Mouse (Mus musculus) liver, embryonic 11.5 days (tissue): ENCODE measurements around the gene Lypd8. TPM values are rescaled to one million over a fixed set of nuclear protein-coding genes. Genes with fewer than 3 reads are reported as not detected.
A peak's percentile ranks its signal among the peaks of the same experiment; 100 is the strongest.

Experiments used
- ATAC-seq: fragments of 200-750 bp; cut with Nextera tagmentation; replicated peaks from 2 replicates; pipeline ENCODE4 v1.8.0; 2017; ENCODE audit warnings: moderate number of reproducible peaks, mild to moderate bottlenecking, moderate TSS enrichment, moderate library complexity; ENCODE audit not compliant: low FRiP score
- DNase-seq: peaks from one replicate; pipeline ENCODE4 v3.0.0-alpha.2; 2017; ENCODE audit warnings: low spot score
- H3K27ac ChIP-seq: fragments of 300-500 bp; sonication (generic); 2 replicates; pipeline ENCODE4 v1.5.1; 2014; ENCODE audit warnings: mild to moderate bottlenecking, low read depth, low read length, control low read depth
- H3K27me3 ChIP-seq: fragments of 300-500 bp; sonication (generic); replicated peaks from 2 replicates; pipeline ENCODE4 v1.6.1; 2014; ENCODE audit warnings: low read length, mixed read lengths; ENCODE audit not compliant: control insufficient read depth, insufficient read depth
- H3K36me3 ChIP-seq: fragments of 300-500 bp; sonication (generic); 2 replicates; pipeline ENCODE4 v1.6.1; 2014; ENCODE audit warnings: mild to moderate bottlenecking, low read length, moderate library complexity, mixed read lengths; ENCODE audit not compliant: control insufficient read depth, insufficient read depth
- H3K4me1 ChIP-seq: fragments of 300-500 bp; sonication (generic); replicated peaks from 2 replicates; pipeline ENCODE4 v1.6.1; 2014; ENCODE audit warnings: low read length, mixed read lengths; ENCODE audit not compliant: control insufficient read depth, insufficient read depth
- H3K4me2 ChIP-seq: fragments of 300-500 bp; sonication (generic); 2 replicates; pipeline ENCODE4 v1.6.1; 2014; ENCODE audit warnings: mild to moderate bottlenecking, control low read depth, moderate library complexity
- H3K4me3 ChIP-seq: fragments of 300-500 bp; sonication (generic); 2 replicates; pipeline ENCODE4 v1.5.1; 2014; ENCODE audit warnings: low read depth, low read length, control low read depth
- H3K9ac ChIP-seq: fragments of 300-500 bp; sonication (generic); 2 replicates; pipeline ENCODE4 v1.6.1; 2014; ENCODE audit warnings: low read depth, low read length, control low read depth
- H3K9me3 ChIP-seq: fragments of 300-500 bp; sonication (generic); 2 replicates; pipeline ENCODE4 v1.6.1; 2016; ENCODE audit warnings: low read length, inconsistent platforms, mixed read lengths; ENCODE audit not compliant: control insufficient read depth
- WGBS: fragments of 180-500 bp; shearing (Covaris S2); extraction: QIAGEN DNeasy Blood & Tissue Kit; methylation state at CpG from one replicate; pipeline ENCODE4 v1.1.7; 2014; 5-methylcytosine and 5-hydroxymethylcytosine counted together
- polyA plus RNA-seq: library from polyadenylated mRNA; unstranded; fragments of >200 nt; fragmentation: Nextera tagmentation; extraction: Ambion mirVana; gene quantifications from 2 replicates; pipeline ENCODE4 v1.2.1, GENCODE M21; 2014

Lypd8 gene
- 0.14 and 0.27 TPM in 2 replicates for polyA plus RNA-seq

DNA sequence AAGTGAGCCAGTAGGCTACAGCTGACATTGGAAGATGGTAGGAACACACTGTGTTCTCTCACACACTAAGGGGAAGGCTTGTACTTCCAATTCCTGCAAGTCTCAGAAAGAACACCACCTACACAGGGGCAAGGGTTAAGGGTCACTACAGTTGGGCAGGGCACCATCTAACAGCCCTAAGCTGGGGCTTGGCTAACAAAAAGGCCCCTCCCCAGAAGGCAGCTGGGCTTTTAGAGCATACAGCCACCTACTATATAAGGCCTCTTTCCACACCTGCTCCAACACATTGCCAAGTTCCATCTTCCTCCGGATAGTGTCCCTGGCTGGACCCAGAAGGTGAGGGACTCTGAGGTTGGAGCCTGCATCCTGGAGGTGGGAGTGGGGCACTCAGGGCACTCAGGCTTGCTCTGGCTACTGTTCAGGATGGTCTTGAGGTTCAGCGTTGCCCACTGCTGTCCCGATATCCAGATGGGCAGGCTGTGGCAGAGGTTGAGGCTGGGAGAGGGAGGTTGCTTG lies at the start of gene Lypd8:
Lypd8 (plus strand) TSS at position 281 of the 516 bp plus-strand sequence.
- H3K27ac ChIP-seq: no peak within 1 kb of the TSS
- H3K4me3 ChIP-seq: no peak within 1 kb of the TSS
- H3K36me3 ChIP-seq: no peaks in the 10 kb centered on the region
- DNase-seq (no peak), ATAC-seq (no peak)
- no peak within 1 kb of the TSS for H3K9ac ChIP-seq
- H3K9me3 ChIP-seq: no peaks in the 10 kb centered on the region
- no peaks in the 10 kb centered on the region for H3K4me1 ChIP-seq
- WGBS: 79% methylated on average over 3 of the region's 3 CpGs
- H3K27me3 ChIP-seq: no peaks in the 10 kb centered on the region
- no peak within 1 kb of the TSS for H3K4me2 ChIP-seq

DNA sequence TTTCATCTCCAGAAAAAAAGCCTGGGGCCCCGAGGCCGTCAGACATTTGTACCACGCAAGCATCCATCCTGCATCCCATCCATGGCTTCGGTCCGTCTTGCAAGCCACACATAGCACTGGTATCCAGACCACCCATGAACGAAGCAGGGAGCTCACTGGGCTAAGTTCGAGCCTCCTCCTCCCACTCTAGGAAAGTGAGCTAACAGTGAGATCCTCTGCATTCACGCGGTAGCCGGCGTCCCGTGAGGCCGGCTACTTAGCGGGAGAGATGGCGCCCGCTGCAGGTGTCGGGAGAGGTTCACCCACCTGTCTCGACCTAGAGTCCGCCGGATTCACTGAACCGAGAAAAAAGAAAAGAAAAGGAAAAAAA lies 49.0 kb upstream of the Lypd8 start:
- H3K4me2 ChIP-seq: peak overlapping the region; percentile 93
- peaks cover 25% of the 10 kb centered on the region for H3K4me1 ChIP-seq
- peaks cover 14% of the 10 kb centered on the region for H3K36me3 ChIP-seq
- peak overlapping the region; percentile 76 for H3K4me3 ChIP-seq
- peak overlapping the region; percentile 81 for H3K9ac ChIP-seq
- ATAC-seq: peak; percentile 26; the same call in 1 of the 2 replicates
- DNase-seq: no peak
- no peaks in the 10 kb centered on the region for H3K9me3 ChIP-seq
- under 1% methylated on average over 21 of the region's 21 CpGs for WGBS
- no peaks in the 10 kb centered on the region for H3K27me3 ChIP-seq
- peak overlapping the region; percentile 64 for H3K27ac ChIP-seq

DNA sequence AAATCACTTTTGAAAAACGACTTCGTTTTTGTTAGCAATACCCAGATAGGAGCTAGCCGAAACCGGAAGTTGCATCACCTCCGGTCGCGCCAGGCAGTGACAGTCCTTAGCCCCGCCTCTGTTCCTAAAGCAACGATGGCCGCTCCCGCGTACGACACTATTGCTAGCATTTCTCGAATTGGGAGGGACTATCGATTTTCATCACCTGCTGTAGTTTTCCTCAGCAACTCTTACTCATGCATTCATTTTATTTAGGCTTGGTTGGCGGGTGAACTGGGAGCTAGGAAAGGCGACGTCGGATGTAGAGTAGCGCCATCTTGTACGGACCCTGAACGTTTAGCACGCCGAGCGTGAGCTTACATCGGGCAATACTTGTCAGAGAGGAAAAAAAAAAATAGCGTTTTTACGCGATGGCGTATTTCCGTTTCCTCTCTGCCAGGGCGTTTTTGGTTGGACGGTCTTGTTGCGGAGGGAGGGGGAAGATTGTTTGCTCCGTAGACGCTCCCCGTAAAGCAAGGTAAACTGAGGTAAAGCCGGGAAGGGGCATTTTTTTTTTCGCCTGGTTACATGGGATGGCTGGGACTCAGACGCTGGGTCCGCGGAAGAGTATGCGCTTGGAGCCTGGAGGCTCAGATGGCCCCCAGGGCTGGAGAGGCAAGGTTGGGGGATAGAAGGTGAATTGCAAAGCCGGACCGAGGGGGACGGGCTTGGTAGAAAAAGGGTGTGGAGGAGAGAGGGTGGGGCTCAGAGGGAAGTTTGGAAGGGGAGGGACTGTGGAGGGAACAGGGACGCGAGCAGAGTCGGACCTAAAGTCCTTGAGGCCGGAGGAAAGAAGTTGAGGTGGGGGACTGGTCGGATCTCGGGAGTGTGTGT lies 48.3 kb upstream of the Lypd8 start, which contains the start of the genes Zfp672 and Sh3bp5l:
Zfp672 (minus strand) TSS at position 64 of the 873 bp plus-strand sequence.
Sh3bp5l (plus strand) TSS at position 449 of the 873 bp plus-strand sequence.
- Histone ChIP-seq H3K27ac (peak within 1 kb of the TSS; percentile 64), H3K4me2 (peak within 1 kb of the TSS; percentile 93), H3K36me3 (peaks cover 14% of the 10 kb centered on the region), H3K4me3 (peak within 1 kb of the TSS; percentile 76), H3K27me3 (no peaks in the 10 kb centered on the region), H3K9ac (peak within 1 kb of the TSS; percentile 81), H3K9me3 (no peaks in the 10 kb centered on the region), H3K4me1 (peaks cover 20% of the 10 kb centered on the region)
- WGBS: under 1% methylated on average over 52 of the region's 52 CpGs
- ATAC-seq (peak; percentile 94), DNase-seq (peak; percentile 88)

DNA sequence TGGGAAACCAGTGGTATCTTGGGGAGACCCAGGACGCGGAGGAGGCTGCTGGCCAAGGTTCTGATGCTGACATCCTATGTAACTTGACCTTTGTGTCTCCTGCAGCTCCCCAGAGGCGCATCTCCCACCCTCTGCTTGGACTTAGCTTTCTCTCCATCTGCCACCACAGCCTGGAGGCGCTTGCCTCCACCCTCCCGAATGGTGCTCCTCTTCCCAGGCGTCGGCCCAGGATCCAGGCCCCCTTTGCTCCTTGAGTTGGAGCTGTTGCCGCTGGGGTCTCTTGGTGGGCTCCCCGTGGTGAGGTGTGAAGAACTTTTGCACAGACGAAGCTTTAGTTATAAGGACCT lies 47.7 kb upstream of the Lypd8 start:
- no peaks in the 10 kb centered on the region for H3K9me3 ChIP-seq
- peaks cover 14% of the 10 kb centered on the region for H3K36me3 ChIP-seq
- 9% methylated on average over 10 of the region's 10 CpGs for WGBS
- H3K4me3 ChIP-seq: peak overlapping the region; percentile 76
- peak overlapping the region; percentile 93 for H3K4me2 ChIP-seq
- H3K9ac ChIP-seq: peak overlapping the region; percentile 81
- DNase-seq: no peak
- peaks cover 20% of the 10 kb centered on the region for H3K4me1 ChIP-seq
- ATAC-seq: peak; percentile 11; the same call in 1 of the 2 replicates
- no peaks in the 10 kb centered on the region for H3K27me3 ChIP-seq
- H3K27ac ChIP-seq: peak overlapping the region; percentile 64

DNA sequence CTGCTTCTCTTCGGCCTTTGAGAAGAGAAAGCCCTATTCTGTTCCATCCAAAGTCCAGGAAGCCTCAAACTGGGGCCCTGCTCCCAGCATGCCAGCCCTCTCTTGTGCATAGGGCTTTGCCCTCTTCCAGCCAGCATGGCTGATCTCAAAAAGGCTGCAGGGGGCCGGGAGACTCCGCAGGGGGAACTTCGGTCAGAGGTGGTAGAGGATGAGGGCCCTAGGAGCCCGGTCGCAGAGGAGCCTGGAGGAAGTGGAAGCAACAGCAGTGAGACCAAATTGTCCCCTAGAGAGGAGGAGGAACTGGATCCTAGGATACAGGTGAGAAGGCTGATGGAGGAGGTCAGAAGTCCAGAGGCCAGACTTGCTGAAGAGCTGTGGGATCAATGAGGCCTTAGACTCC lies 47.3 kb upstream of the Lypd8 start:
- Histone ChIP-seq H3K4me1 (peaks cover 20% of the 10 kb centered on the region), H3K4me2 (peak overlapping the region; percentile 93), H3K9ac (peak overlapping the region; percentile 81), H3K36me3 (peaks cover 13% of the 10 kb centered on the region), H3K4me3 (peak overlapping the region; percentile 76), H3K27me3 (no peaks in the 10 kb centered on the region), H3K27ac (no peak overlapping the region), H3K9me3 (no peaks in the 10 kb centered on the region)
- WGBS: 80% methylated on average over 6 of the region's 6 CpGs
- DNase-seq (no peak), ATAC-seq (no peak)

DNA sequence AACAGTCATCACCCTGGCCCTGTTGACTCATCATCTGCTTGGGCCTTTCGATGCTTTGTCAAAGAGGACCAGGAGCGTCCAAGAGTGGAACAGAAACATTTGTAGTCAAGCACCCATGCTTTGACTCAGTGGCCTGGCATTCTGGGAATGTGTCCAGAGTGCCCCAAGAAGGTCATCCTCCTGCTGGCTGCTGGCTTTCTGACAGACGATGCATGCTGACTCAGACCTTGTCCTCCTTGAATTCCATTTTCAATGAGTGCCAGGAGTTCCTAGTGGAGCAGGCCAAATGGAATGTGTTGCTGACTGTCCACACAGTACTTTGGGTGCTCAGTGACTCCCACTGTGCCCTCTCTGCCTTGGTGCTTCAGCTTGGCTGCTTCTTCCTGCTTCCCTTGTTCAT lies 44.1 kb upstream of the Lypd8 start:
- peaks cover 11% of the 10 kb centered on the region for H3K36me3 ChIP-seq
- no peaks in the 10 kb centered on the region for H3K27me3 ChIP-seq
- 86% methylated on average over 3 of the region's 3 CpGs for WGBS
- no peak overlapping the region for H3K9ac ChIP-seq
- no peak overlapping the region for H3K27ac ChIP-seq
- H3K4me1 ChIP-seq: peaks cover 11% of the 10 kb centered on the region
- DNase-seq (no peak), ATAC-seq (no peak)
- no peak overlapping the region for H3K4me2 ChIP-seq
- no peaks in the 10 kb centered on the region for H3K9me3 ChIP-seq
- no peak overlapping the region for H3K4me3 ChIP-seq

DNA sequence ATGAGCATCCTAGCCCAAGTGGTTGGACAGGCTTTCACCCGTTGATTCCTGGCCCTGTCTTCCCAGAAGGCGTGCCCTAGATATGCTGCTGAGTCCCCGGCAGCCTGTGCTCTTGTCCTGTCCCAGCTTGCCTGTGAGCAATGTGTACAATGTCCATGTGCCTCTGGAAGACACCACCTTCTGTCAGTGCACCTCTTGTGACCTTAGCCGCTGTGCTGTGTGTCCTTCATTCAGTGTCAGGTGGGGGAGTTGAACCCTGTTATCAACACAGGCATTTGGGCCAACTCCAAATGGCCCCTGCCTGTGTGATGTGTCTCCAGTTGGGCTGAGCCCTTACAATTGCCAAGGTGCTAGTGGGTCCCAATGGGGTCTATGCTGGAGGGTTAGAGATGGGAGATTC lies 32.1 kb upstream of the Lypd8 start:
- H3K27me3 ChIP-seq: no peaks in the 10 kb centered on the region
- no peaks in the 10 kb centered on the region for H3K9me3 ChIP-seq
- DNase-seq: no peak
- no peak overlapping the region for H3K9ac ChIP-seq
- ATAC-seq: no peak
- H3K4me2 ChIP-seq: no peak overlapping the region
- WGBS: 82% methylated on average over 4 of the region's 4 CpGs
- peaks cover 8% of the 10 kb centered on the region for H3K4me1 ChIP-seq
- no peak overlapping the region for H3K27ac ChIP-seq
- H3K4me3 ChIP-seq: no peak overlapping the region
- peaks cover 25% of the 10 kb centered on the region for H3K36me3 ChIP-seq

DNA sequence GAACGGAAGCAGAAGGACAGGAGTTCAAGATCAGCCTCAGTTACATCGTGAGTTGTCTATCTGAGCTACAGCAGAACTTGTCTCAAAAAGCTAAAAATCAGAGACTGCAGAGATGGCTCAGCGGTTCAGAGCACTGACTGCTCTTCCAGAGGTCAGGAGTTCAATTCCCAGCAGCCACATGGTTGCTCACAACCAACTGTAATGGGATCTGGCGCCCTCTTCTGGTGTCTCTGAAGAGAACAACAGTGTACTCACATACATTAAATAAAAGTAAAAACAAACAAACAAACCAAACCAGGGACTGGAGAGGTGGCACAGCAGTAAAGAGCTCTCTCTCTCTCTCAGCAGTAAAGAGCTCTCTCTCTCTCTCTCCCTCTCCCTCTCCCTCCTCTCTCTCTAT lies 28.2 kb upstream of the Lypd8 start:
- Histone ChIP-seq H3K4me3 (no peak overlapping the region), H3K9me3 (no peaks in the 10 kb centered on the region), H3K4me1 (peaks cover 23% of the 10 kb centered on the region), H3K36me3 (peaks cover 12% of the 10 kb centered on the region; the same call in 1 of the 2 replicates), H3K27ac (peak overlapping the region; percentile 62), H3K9ac (no peak overlapping the region), H3K4me2 (0 out of 2 replicates have a peak overlapping the region, but pooled peaks have one; percentile 18), H3K27me3 (no peaks in the 10 kb centered on the region)
- DNase-seq (no peak), ATAC-seq (no peak)
- 70% methylated on average over 4 of the region's 4 CpGs for WGBS
